Mouse (Mus musculus): ENCODE measurements around the gene Hmgb1. TPM values are rescaled to one million over a fixed set of nuclear protein-coding genes. Genes with fewer than 3 reads are reported as not detected.

Hmgb1 gene
- polyA plus RNA-seq, 1 experiment, result 110 TPM

DNA sequence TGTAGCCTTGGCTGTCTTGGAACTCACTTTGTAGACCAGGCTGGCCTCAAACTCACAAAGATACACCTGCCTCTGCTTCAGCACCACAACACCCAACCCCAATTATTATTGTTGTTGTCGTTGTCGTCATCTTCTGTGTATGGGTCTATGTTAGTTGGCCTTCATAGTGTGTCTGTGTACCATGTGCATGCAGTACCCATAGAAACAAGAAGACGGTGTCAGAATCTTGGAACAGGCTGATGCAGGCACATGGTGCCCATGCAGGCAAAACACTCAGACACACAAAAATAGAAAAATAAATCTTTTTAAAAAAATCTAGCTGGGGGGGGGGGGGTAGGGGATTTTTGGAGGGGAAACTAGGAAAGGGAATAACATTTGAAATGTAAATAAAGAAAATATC is 167.1 kb downstream of the Hmgb1 start:
- Histone ChIP-seq H3K9ac (ENCODE audit: low read depth, poor library complexity, severe bottlenecking) (no peak overlapping the region), H3K9me3 (replicated peaks; ENCODE audit: control insufficient read depth, insufficient read depth, low read length, poor library complexity, severe bottlenecking) (no peaks in the 10 kb centered on the region), H3K27me3 (ENCODE audit: control insufficient read depth, insufficient read depth, low read length, poor library complexity, severe bottlenecking) (0 out of 2 replicates have a peak, but pooled peaks cover 2% of the 10 kb centered on the region), H3K4me3 (ENCODE audit: low read depth, low read length) (no peak overlapping the region), H3K4me1 (ENCODE audit: control insufficient read depth, insufficient read depth, low read length) (no peaks in the 10 kb centered on the region), H3K36me3 (ENCODE audit: control insufficient read depth, insufficient read depth, low read length, poor library complexity, severe bottlenecking) (no peaks in the 10 kb centered on the region), H3K27ac (ENCODE audit: insufficient read depth, low read length) (no peak overlapping the region)
- TF ChIP-seq CTCF (IDR thresholded peaks at IDR 0.05; ENCODE audit: low read depth, low read length) (no peak), POLR2A (IDR thresholded peaks at IDR 0.05; ENCODE audit: insufficient read depth, low read length) (no peak), EP300 (IDR thresholded peaks at IDR 0.05; ENCODE audit: insufficient read depth, low read depth, low read length) (no peak)

DNA sequence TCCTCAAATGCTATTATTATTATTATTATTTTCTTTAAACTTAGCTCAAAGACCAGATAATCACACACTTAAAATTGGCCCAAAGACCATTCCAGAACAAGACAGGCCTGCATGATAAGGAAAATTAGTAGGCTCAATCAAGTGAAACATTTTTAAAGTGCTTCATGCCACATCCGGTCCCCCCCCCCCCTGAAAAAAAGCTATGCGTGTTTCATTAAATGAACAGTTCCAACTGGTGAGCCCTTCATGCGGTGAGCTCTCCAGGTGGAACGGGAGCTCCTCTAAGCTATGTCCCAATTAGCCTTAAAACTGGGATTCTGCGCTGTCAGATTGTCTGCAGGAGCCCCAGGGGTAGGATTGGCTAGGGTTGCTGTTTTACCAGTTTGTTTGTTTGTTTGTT is 168.0 kb downstream of the Hmgb1 start:
- no peak overlapping the region for H3K4me3 ChIP-seq (ENCODE audit: low read depth, low read length)
- H3K27ac ChIP-seq (ENCODE audit: insufficient read depth, low read length), result no peak overlapping the region
- 0 out of 2 replicates have a peak, but pooled peaks cover 2% of the 10 kb centered on the region for H3K27me3 ChIP-seq (ENCODE audit: control insufficient read depth, insufficient read depth, low read length, poor library complexity, severe bottlenecking)
- H3K9me3 ChIP-seq (replicated peaks; ENCODE audit: control insufficient read depth, insufficient read depth, low read length, poor library complexity, severe bottlenecking), result no peaks in the 10 kb centered on the region
- no peak overlapping the region for H3K9ac ChIP-seq (ENCODE audit: low read depth, poor library complexity, severe bottlenecking)
- H3K36me3 ChIP-seq (ENCODE audit: control insufficient read depth, insufficient read depth, low read length, poor library complexity, severe bottlenecking), result no peaks in the 10 kb centered on the region
- TF ChIP-seq EP300 (IDR thresholded peaks at IDR 0.05; ENCODE audit: insufficient read depth, low read depth, low read length) (no peak), POLR2A (IDR thresholded peaks at IDR 0.05; ENCODE audit: insufficient read depth, low read length) (no peak), CTCF (IDR thresholded peaks at IDR 0.05; ENCODE audit: low read depth, low read length) (no peak)
- no peaks in the 10 kb centered on the region for H3K4me1 ChIP-seq (ENCODE audit: control insufficient read depth, insufficient read depth, low read length)

DNA sequence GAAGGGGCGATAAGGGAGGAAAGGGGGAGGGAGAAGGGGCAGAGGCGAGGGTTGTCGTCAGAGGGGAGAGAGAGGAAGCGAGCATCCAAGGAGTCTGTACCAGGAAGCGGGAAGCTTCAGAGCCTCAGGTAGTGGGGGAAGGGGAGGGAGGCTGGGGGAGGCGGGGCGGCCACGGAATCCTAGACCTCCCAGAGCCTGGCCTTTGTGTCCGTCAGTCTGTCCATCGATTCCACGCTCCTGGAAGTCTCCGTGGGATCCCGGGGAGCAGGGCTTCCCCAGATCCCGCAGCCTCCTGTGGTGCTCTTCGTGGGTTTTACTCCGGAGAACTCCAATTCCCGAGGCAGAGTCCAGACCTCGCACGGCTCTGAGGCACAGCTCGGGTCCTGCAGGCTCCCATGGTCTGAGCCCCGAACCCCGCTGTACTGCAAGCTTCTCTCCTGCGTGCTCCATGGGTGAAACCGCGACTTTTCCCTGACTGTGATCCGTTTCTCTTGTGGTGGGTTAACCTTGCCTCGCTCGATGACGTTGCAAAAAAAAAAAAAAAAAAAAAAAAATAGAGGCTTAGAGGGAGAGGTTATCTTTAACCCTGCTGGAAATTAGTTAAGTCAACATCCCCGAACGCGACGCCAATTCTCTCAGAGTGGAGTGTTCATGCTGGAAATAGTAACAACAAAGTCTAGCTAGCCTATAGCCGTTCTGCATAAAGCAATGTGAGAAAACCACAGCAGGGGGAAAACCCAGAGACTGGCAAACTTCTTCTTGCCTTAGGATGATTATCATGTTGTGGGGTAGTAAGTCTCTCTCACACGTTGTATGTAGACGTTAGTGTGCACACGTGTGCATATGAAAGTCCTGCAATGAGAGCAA is 168.7 kb downstream of the Hmgb1 start:
- H3K27ac ChIP-seq (ENCODE audit: insufficient read depth, low read length), result no peak overlapping the region
- no peaks in the 10 kb centered on the region for H3K36me3 ChIP-seq (ENCODE audit: control insufficient read depth, insufficient read depth, low read length, poor library complexity, severe bottlenecking)
- H3K4me3 ChIP-seq (ENCODE audit: low read depth, low read length), result peak overlapping the region; percentile 52
- H3K4me1 ChIP-seq (ENCODE audit: control insufficient read depth, insufficient read depth, low read length), result no peaks in the 10 kb centered on the region
- H3K9me3 ChIP-seq (replicated peaks; ENCODE audit: control insufficient read depth, insufficient read depth, low read length, poor library complexity, severe bottlenecking), result no peaks in the 10 kb centered on the region
- 0 out of 2 replicates have a peak, but pooled peaks cover 2% of the 10 kb centered on the region for H3K27me3 ChIP-seq (ENCODE audit: control insufficient read depth, insufficient read depth, low read length, poor library complexity, severe bottlenecking)
- peak overlapping the region; percentile 52 for H3K9ac ChIP-seq (ENCODE audit: low read depth, poor library complexity, severe bottlenecking)
- no peak for TF ChIP-seq POLR2A (IDR thresholded peaks at IDR 0.05; ENCODE audit: insufficient read depth, low read length)
- TF ChIP-seq CTCF (IDR thresholded peaks at IDR 0.05; ENCODE audit: low read depth, low read length), result no peak
- TF ChIP-seq EP300 (IDR thresholded peaks at IDR 0.05; ENCODE audit: insufficient read depth, low read depth, low read length), result no peak

DNA sequence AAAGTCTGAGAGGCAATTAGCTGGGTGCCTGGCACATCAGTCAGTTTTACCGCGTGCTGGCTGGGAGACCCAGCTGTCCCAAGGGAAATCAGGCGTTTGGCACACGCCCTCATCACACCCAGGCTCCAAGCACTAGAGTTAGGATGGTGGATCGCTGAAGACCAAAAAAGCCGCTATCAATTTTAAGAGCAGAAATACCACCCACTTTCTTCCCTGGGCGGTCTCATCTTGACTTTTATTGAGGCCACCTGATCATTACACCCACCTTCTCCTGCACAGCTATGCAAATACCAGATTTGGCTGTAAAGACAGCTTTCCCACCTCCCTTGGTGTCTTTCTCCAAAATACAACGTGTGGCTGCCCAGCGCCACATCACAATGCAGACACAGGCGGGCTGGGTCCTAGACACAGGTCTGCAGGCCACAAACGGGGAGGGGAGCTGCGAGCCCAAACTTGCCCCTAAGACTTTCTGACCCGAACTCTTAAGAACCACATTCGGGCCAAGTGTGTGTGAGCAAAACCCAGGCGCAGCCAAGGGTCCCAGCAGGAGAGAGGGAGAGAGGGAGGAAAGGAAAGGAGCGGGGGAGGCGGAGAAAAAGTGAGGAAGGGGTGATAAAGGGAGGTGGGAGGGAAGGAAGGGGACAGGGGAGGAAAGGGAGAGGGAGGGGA is 169.6 kb downstream of the Hmgb1 start:
- Histone ChIP-seq H3K27me3 (ENCODE audit: control insufficient read depth, insufficient read depth, low read length, poor library complexity, severe bottlenecking) (no peaks in the 10 kb centered on the region), H3K4me1 (ENCODE audit: control insufficient read depth, insufficient read depth, low read length) (no peaks in the 10 kb centered on the region), H3K4me3 (ENCODE audit: low read depth, low read length) (peak overlapping the region; percentile 52), H3K9ac (ENCODE audit: low read depth, poor library complexity, severe bottlenecking) (peak overlapping the region; percentile 52; the same call in 1 of the 2 replicates), H3K9me3 (replicated peaks; ENCODE audit: control insufficient read depth, insufficient read depth, low read length, poor library complexity, severe bottlenecking) (no peaks in the 10 kb centered on the region), H3K36me3 (ENCODE audit: control insufficient read depth, insufficient read depth, low read length, poor library complexity, severe bottlenecking) (no peaks in the 10 kb centered on the region), H3K27ac (ENCODE audit: insufficient read depth, low read length) (no peak overlapping the region)
- no peak for TF ChIP-seq POLR2A (IDR thresholded peaks at IDR 0.05; ENCODE audit: insufficient read depth, low read length)
- no peak for TF ChIP-seq EP300 (IDR thresholded peaks at IDR 0.05; ENCODE audit: insufficient read depth, low read depth, low read length)
- no peak for TF ChIP-seq CTCF (IDR thresholded peaks at IDR 0.05; ENCODE audit: low read depth, low read length)

DNA sequence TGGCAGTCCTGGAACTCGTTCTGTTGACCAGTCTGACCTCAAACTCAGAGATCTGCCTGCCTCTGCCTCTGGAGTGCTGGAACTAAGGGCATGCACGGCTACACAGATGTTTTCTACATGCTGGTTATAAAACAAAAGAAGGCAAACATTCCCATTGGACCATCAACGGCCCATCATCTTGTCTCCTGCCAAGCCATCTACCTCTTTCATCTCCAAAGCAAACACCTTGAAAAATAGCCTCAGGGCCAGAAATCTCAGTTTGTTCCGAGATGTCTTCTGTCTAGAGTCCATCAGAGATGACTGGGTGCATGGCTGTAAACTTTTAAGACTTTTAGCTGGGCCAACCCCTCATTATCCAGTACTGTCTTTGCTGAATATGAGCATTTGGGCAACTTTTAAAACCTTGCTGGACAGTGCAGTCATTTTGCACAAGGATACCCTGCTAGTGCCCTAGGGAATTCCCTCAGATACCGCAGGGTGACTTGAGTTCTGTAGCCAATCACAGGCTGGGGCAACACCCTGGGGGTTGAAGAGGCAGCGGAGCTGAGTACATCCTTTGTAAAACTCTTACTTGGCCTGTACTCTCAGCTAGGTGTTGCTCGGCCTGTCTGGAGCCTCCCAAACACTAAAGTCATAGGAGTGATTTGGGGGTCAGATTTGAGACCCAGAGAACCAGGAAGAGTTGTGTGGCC is 170.3 kb downstream of the Hmgb1 start:
- Histone ChIP-seq H3K36me3 (ENCODE audit: control insufficient read depth, insufficient read depth, low read length, poor library complexity, severe bottlenecking) (no peaks in the 10 kb centered on the region), H3K9ac (ENCODE audit: low read depth, poor library complexity, severe bottlenecking) (no peak overlapping the region), H3K4me3 (ENCODE audit: low read depth, low read length) (no peak overlapping the region), H3K27me3 (ENCODE audit: control insufficient read depth, insufficient read depth, low read length, poor library complexity, severe bottlenecking) (no peaks in the 10 kb centered on the region), H3K9me3 (replicated peaks; ENCODE audit: control insufficient read depth, insufficient read depth, low read length, poor library complexity, severe bottlenecking) (no peaks in the 10 kb centered on the region), H3K27ac (ENCODE audit: insufficient read depth, low read length) (no peak overlapping the region), H3K4me1 (ENCODE audit: control insufficient read depth, insufficient read depth, low read length) (no peaks in the 10 kb centered on the region)
- no peak for TF ChIP-seq EP300 (IDR thresholded peaks at IDR 0.05; ENCODE audit: insufficient read depth, low read depth, low read length)
- no peak for TF ChIP-seq POLR2A (IDR thresholded peaks at IDR 0.05; ENCODE audit: insufficient read depth, low read length)
- TF ChIP-seq CTCF (IDR thresholded peaks at IDR 0.05; ENCODE audit: low read depth, low read length), result no peak
